Mouse (Mus musculus): ENCODE results near the gene Cdon. TPM values are rescaled to one million over a fixed set of nuclear protein-coding genes. Genes with fewer than 3 reads are reported as not detected.

Gene Cdon
- total RNA-seq, 2 experiments from 2014 or later = 14.2 to 17.9 TPM

DNA sequence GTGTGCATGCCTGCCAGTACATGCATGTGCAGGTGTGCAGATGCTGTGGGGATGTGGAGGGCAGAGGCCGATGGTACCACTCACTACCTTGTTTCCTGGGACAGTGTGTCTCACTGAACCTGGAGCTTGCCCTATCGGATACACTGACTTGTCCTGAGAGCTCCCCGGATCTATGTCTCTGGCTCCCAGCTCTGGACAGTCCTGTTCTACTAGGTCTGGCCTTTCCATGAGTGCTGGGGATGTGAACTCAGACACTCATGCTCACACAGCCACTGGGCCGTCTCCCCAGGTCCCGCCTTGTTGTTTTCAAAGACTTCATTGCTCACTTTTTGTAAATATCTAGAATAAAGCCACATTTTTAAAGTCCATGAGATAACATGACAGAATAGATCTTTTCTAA, 120.1 kb downstream of the Cdon start:
- no peak for DNase-seq

DNA sequence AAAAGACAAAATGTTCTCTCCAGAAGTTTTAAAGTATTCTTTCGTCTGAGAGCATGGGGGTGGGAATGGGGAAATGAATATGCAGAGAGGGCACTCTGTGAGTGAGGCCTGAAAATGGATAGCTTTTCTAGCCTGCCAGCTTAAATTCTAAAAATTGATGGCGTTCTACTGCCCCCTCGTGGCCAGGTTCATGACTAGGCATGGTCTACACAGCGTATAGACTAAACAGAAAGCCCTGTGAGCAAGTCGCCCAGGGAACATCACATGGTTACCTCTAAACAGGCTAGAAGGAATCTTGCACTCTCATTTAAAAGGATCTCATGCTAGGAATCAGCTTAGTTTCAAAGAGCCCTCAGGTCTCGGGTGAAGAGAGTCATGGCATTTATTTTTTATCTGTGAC, 120.6 kb downstream of the Cdon start:
- peak; percentile 76 to 82 for DNase-seq

DNA sequence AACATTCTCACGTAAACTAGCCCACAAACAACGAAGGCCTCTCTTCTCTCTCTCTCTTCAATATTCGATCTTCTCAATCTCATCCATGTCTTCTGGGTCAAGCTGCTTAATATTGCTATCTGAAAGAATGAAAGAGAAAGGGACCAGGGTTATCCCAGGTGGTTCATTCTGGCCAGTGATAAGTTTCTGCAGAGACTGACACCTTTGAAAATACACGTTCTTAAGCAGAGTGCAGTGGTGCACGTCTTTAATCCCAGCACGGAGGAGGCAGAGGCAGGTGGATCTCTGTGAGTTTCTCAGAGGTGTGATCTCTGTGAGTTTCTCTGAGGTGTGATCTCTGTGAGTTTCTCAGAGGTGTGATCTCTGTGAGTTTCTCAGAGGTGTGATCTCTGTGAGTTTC, 121.0 kb downstream of the Cdon start:
- no peak for DNase-seq

DNA sequence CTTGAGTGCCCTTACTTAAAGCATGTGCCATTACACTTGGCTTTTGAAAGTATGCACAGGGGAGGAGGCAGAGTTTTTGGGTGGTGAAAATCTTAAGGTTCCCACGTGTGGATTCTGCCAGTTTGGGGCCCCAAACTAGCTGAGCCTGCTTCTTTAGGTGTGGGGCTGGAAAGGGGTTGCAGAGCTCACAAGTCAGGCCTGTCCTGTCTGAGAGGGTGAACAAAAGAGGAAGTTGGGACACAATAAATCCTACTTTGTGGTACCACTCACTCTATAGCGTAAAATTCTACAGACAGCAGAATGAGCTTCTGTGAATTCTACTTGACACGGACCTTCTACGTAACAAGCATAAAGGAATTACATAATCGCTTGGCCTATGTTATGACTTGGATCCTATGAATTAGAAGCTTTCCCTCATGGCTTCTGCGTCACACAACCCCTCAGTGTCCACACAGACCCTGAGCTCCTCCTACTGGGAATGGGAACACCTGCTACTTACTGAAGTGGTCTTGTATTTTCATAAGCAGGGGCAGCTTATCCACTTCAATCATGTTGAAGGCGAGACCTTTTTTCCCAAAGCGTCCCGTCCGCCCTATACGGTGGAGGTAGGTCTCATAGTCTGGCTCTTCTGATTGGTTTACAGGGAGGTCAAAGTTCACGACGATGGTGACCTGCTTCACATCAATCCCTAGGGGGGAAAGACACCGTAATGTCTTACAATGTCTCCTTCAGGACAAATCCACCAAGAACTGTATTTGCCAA, 122.4 kb downstream of the Cdon start:
- DNase-seq = no peak

DNA sequence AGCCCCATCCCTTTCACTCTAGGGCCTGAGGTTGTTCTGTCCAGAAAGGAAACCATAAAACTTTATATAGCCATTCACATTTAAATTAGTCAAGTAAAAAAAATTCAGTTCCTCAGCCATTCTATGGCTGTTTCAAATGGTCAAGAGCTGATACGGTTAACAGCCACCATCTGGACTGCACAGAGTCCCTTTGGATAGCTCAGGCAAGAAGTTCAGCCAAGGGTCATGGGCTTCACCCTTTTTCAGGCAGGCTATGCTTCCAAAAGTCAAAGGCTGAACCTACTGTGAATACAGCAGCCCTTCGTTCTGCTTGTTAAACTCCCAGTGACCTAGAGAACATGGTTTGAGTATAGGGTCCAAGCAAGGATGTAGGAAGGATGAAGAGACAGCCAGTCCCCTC, 123.7 kb downstream of the Cdon start:
- DNase-seq = no peak

DNA sequence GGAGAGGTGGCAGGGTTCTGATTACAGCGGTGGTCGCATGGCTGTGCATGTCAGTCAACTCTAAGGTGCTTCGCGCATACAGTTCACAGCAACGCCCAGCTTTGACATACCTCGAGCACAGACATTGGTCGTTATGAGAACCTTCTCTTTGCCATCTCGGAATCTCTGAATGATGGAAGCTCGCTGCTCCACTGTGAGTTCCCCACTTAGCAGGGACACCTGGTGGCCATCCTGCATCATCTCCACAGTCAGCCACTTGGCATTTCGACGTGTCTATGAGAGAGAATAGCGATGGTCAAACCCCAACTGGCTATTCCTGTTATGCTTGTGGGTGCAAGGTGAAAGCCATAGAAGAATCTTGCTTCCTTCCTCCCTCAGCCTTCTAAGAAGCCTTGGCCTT, 124.8 kb downstream of the Cdon start:
- no peak for DNase-seq

DNA sequence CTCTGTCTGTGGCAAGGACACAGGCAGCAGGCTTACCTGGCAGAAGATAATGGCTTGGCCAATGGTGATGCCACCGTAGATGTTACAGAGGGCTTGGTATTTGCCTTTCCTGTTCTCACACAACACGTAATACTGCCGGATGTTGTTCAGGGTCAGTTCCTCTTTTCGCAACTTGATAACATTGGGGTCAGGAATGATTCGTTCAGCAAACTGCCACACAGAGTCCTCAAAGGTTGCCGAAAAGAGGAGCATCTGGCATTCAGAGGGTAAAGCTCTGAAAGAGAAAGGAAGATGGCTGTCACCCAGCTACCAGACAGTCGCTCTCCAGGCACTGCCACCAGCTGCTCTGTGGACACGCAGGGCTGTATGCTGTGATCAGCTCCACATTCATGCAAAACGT, 125.8 kb downstream of the Cdon start:
- no peak for DNase-seq

DNA sequence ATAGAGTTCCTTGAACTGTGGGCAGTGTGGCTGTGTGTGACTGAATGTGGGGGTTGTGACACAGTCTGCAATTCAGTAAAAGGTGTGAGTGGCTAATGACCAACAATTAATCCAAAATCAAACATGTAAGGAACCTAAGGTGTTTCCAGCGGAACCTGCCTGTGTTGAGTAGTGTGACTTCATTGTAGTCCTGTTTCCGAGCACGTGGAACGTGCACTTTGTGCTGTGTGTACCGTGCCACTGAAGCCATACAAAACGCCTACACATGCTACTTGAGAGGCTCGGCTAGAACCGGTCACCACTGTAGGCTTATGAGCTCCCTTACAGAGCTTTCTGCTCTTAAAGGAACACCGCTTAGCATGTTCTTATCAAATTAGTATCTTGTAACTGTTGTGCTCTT, 127.5 kb downstream of the Cdon start:
- no peak for DNase-seq

DNA sequence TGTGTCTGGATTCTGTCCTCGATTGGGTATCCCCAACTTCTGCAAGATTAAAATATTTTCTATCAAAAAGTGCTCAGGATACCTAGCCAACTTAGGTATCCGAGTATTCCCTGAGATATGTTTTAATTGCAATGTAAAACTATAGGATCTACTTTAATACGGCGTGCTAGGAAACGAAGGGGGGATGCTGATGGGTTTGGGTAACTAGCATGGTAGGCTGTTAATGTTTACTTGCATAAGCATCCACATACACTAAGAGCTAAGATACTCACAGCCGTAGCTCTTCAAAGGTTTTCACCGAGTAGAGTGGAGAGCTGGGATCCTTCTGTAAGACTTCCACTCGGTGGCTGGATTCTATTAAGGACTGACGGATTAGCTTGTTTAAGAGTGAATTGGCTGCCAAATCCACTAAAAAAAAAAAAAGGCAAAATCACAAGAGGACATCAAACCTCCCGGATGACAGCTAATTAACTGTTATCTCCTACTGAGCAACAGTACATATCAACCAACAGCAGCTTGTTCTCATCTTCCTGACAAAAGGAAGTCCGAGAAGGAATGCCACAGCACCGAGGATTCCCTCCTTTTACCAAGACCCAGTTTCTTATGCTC, 135.7 kb downstream of the Cdon start:
- DNase-seq = no peak

Other genes with a start within 250 kb of the Cdon start
- 10 to 100 TPM; 20.0 to 29.3 TPM for gene Dcps, start 245.1 kb upstream of the Cdon start, total RNA-seq (2021)
- gene Srpr, start 221.0 kb upstream of the Cdon start, total RNA-seq (2021) = 100 to 1,000 TPM; 166 to 172 TPM
- gene Tirap, start 220.8 kb upstream of the Cdon start, total RNA-seq (2021) = 1 to 10 TPM; 5.6 to 6.5 TPM
- 10 to 100 TPM; 50.7 to 54.4 TPM for gene Foxred1, start 210.1 kb upstream of the Cdon start, total RNA-seq (2021)
- 10 to 100 TPM; 11.4 to 14.0 TPM for gene Fam118b, start 153.3 kb upstream of the Cdon start, total RNA-seq (2021)
- gene Rpusd4, start 153.3 kb upstream of the Cdon start, total RNA-seq (2021) = 10 to 100 TPM; 17.7 to 19.0 TPM
- gene Gm1113, start 97.1 kb downstream of the Cdon start, total RNA-seq (2021) = not detected
- gene Ddx25, start 137.4 kb downstream of the Cdon start, total RNA-seq (2021) = under 1 TPM; 0.56 to 0.79 TPM
- 10 to 100 TPM; 10.6 to 13.3 TPM for gene Pus3, start 137.5 kb downstream of the Cdon start, total RNA-seq (2021)
- gene Pate2, start 149.2 kb downstream of the Cdon start, total RNA-seq (2021) = under 1 TPM; 0.16 to 0.60 TPM
- 1 to 10 TPM; 3.3 to 4.2 TPM for gene Hyls1, start 149.3 kb downstream of the Cdon start, total RNA-seq (2021)
- not detected for gene Pate4, start 190.8 kb downstream of the Cdon start, total RNA-seq (2021)
- not detected for gene Pate3, start 227.1 kb downstream of the Cdon start, total RNA-seq (2021)

Measured in adrenal gland, postnatal 36 days (tissue).